Mouse (Mus musculus): ENCODE results near the gene Pakap. TPM values are rescaled to one million over a fixed set of nuclear protein-coding genes. Genes with fewer than 3 reads are reported as not detected.

Pakap gene
- polyA plus RNA-seq, 2 experiments, result 0.51 TPM; not detected in 1

GRCm38 (mm10) chr4:57637636-57638386 lies 69.8 kb downstream of the Pakap start:
- no peak overlapping the region for H3K4me2 ChIP-seq (ENCODE audit: low read depth)
- H3K9me3 ChIP-seq (ENCODE audit: control insufficient read depth, low read length), result no peaks in the 10 kb centered on the region
- no peak overlapping the region for H3K27ac ChIP-seq
- no peaks in the 10 kb centered on the region for H3K36me3 ChIP-seq (replicated peaks; ENCODE audit: control insufficient read depth, insufficient read depth, low read depth)
- H3K27me3 ChIP-seq (ENCODE audit: control insufficient read depth, insufficient read depth, low read length), result no peaks in the 10 kb centered on the region
- H3K4me1 ChIP-seq (replicated peaks; ENCODE audit: control insufficient read depth in 2 of 2, insufficient read depth in 2 of 2, low read length in 1 of 2), result no peaks in the 10 kb centered on the region
- ATAC-seq (ENCODE audit: insufficient read depth) (no peak), DNase-seq (ENCODE audit: low read depth in 3 of 3, low spot score in 3 of 3) (no peak)
- no peak overlapping the region for H3K9ac ChIP-seq (replicated peaks)
- no peak for TF ChIP-seq EP300 (IDR thresholded peaks at IDR 0.05; ENCODE audit: low read depth)
- TF ChIP-seq CTCF (IDR thresholded peaks at IDR 0.05; ENCODE audit: low read depth), result no peak
- no peak overlapping the region for H3K4me3 ChIP-seq (ENCODE audit: insufficient read depth in 1 of 2, low read depth in 2 of 2, low read length in 2 of 2)
- 31% methylated on average over 24 of the region's 24 CpGs for WGBS (ENCODE audit: insufficient replicate concordance)

- Histone ChIP-seq H3K9ac (replicated peaks) (no peak overlapping the region), H3K9me3 (ENCODE audit: control insufficient read depth, low read length) (no peaks in the 10 kb centered on the region), H3K36me3 (replicated peaks; ENCODE audit: control insufficient read depth, insufficient read depth, low read depth) (no peaks in the 10 kb centered on the region), H3K4me3 (ENCODE audit: insufficient read depth in 1 of 2, low read depth in 2 of 2, low read length in 2 of 2) (no peak overlapping the region), H3K4me2 (ENCODE audit: low read depth) (no peak overlapping the region), H3K27me3 (ENCODE audit: control insufficient read depth, insufficient read depth, low read length) (no peaks in the 10 kb centered on the region), H3K4me1 (replicated peaks; ENCODE audit: control insufficient read depth in 2 of 2, insufficient read depth in 2 of 2, low read length in 1 of 2) (no peaks in the 10 kb centered on the region), H3K27ac (no peak overlapping the region)
- ATAC-seq (ENCODE audit: insufficient read depth) (no peak), DNase-seq (ENCODE audit: low read depth in 3 of 3, low spot score in 3 of 3) (no peak)
- 62% methylated on average over 9 of the region's 9 CpGs for WGBS (ENCODE audit: insufficient replicate concordance)
- TF ChIP-seq EP300 (IDR thresholded peaks at IDR 0.05; ENCODE audit: low read depth) (no peak), CTCF (IDR thresholded peaks at IDR 0.05; ENCODE audit: low read depth) (no peak)
Observed at GRCm38 (mm10) chr4:57638941-57639340, 71.0 kb downstream of the Pakap start.

GRCm38 (mm10) chr4:57640222-57640621 lies 72.2 kb downstream of the Pakap start:
- ATAC-seq (ENCODE audit: insufficient read depth) (no peak), DNase-seq (ENCODE audit: low read depth in 3 of 3, low spot score in 3 of 3) (no peak)
- no peak overlapping the region for H3K4me3 ChIP-seq (ENCODE audit: insufficient read depth in 1 of 2, low read depth in 2 of 2, low read length in 2 of 2)
- no peaks in the 10 kb centered on the region for H3K9me3 ChIP-seq (ENCODE audit: control insufficient read depth, low read length)
- no peak overlapping the region for H3K27ac ChIP-seq
- WGBS (ENCODE audit: insufficient replicate concordance), result 3% methylated on average over 7 of the region's 7 CpGs
- H3K36me3 ChIP-seq (replicated peaks; ENCODE audit: control insufficient read depth, insufficient read depth, low read depth), result no peaks in the 10 kb centered on the region
- TF ChIP-seq CTCF (IDR thresholded peaks at IDR 0.05; ENCODE audit: low read depth), result no peak
- TF ChIP-seq EP300 (IDR thresholded peaks at IDR 0.05; ENCODE audit: low read depth), result no peak
- no peaks in the 10 kb centered on the region for H3K27me3 ChIP-seq (ENCODE audit: control insufficient read depth, insufficient read depth, low read length)
- H3K4me2 ChIP-seq (ENCODE audit: low read depth), result no peak overlapping the region
- no peaks in the 10 kb centered on the region for H3K4me1 ChIP-seq (replicated peaks; ENCODE audit: control insufficient read depth in 2 of 2, insufficient read depth in 2 of 2, low read length in 1 of 2)
- no peak overlapping the region for H3K9ac ChIP-seq (replicated peaks)

- Histone ChIP-seq H3K27ac (no peak overlapping the region), H3K9me3 (ENCODE audit: control insufficient read depth, low read length) (no peaks in the 10 kb centered on the region), H3K36me3 (replicated peaks; ENCODE audit: control insufficient read depth, insufficient read depth, low read depth) (no peaks in the 10 kb centered on the region), H3K4me1 (replicated peaks; ENCODE audit: control insufficient read depth in 2 of 2, insufficient read depth in 2 of 2, low read length in 1 of 2) (no peaks in the 10 kb centered on the region), H3K9ac (replicated peaks) (no peak overlapping the region), H3K4me2 (ENCODE audit: low read depth) (no peak overlapping the region), H3K4me3 (ENCODE audit: insufficient read depth in 1 of 2, low read depth in 2 of 2, low read length in 2 of 2) (no peak overlapping the region), H3K27me3 (ENCODE audit: control insufficient read depth, insufficient read depth, low read length) (no peaks in the 10 kb centered on the region)
- TF ChIP-seq EP300 (IDR thresholded peaks at IDR 0.05; ENCODE audit: low read depth) (no peak), CTCF (IDR thresholded peaks at IDR 0.05; ENCODE audit: low read depth) (no peak)
- no peak for ATAC-seq (ENCODE audit: insufficient read depth)
- 61% methylated on average over 3 of the region's 3 CpGs for WGBS (ENCODE audit: insufficient replicate concordance)
- no peak for DNase-seq (ENCODE audit: low read depth in 3 of 3, low spot score in 3 of 3)
Observed at GRCm38 (mm10) chr4:57640971-57641370, 73.0 kb downstream of the Pakap start.

GRCm38 (mm10) chr4:57650994-57651393 lies 83.0 kb downstream of the Pakap start:
- Histone ChIP-seq H3K36me3 (replicated peaks; ENCODE audit: control insufficient read depth, insufficient read depth, low read depth) (no peaks in the 10 kb centered on the region), H3K9me3 (ENCODE audit: control insufficient read depth, low read length) (no peaks in the 10 kb centered on the region), H3K9ac (replicated peaks) (no peak overlapping the region), H3K27ac (no peak overlapping the region), H3K4me2 (ENCODE audit: low read depth) (no peak overlapping the region), H3K27me3 (ENCODE audit: control insufficient read depth, insufficient read depth, low read length) (no peaks in the 10 kb centered on the region), H3K4me3 (ENCODE audit: insufficient read depth in 1 of 2, low read depth in 2 of 2, low read length in 2 of 2) (no peak overlapping the region), H3K4me1 (replicated peaks; ENCODE audit: control insufficient read depth in 2 of 2, insufficient read depth in 2 of 2, low read length in 1 of 2) (no peaks in the 10 kb centered on the region)
- DNase-seq (ENCODE audit: low read depth in 3 of 3, low spot score in 3 of 3) (no peak), ATAC-seq (ENCODE audit: insufficient read depth) (no peak)
- 35% methylated on average over 1 of the region's 1 CpGs for WGBS (ENCODE audit: insufficient replicate concordance)
- no peak for TF ChIP-seq CTCF (IDR thresholded peaks at IDR 0.05; ENCODE audit: low read depth)
- TF ChIP-seq EP300 (IDR thresholded peaks at IDR 0.05; ENCODE audit: low read depth), result no peak

Data from liver, embryonic 14.5 days (tissue).